Mouse (Mus musculus): ENCODE measurements around the gene Sub1. TPM values are rescaled to one million over a fixed set of nuclear protein-coding genes. Genes with fewer than 3 reads are reported as not detected.

Sub1 gene
- 464 TPM in 2 replicates for polyA plus RNA-seq (2016; fragmentation: Nextera tagmentation; extraction: Ambion mirVana)

DNA sequence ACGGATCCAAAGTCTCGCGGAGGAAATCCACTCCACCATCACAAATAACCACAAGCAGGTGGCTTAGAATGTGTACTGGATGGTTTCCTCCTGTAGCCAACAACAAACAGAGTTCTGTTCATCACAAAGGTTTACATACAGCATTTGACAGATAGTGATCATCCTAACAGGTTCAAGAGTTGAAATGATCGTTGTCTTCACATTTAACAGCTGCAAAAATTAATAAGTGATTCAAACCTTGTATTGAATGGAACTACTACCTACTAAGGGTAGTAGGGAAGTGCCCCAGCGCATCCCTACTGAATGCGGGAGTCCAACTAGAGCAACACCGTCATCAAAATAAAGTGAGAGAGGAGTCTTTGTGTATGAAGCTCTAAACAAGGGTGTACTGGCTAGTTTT, at the start of gene Sub1:
Sub1 (minus strand) TSS at position 101 of the 400 bp plus-strand sequence.
- H3K36me3 ChIP-seq: peaks cover 19% of the 10 kb centered on the region
- ATAC-seq: no peak
- peak within 1 kb of the TSS; percentile 96 for H3K4me2 ChIP-seq
- H3K4me3 ChIP-seq: peak within 1 kb of the TSS; percentile 100
- H3K4me1 ChIP-seq: peaks cover 29% of the 10 kb centered on the region
- no peaks in the 10 kb centered on the region for H3K27me3 ChIP-seq (replicated peaks)
- no peaks in the 10 kb centered on the region for H3K9me3 ChIP-seq (replicated peaks)
- 86% methylated on average over 7 of the region's 7 CpGs for WGBS (ENCODE audit: insufficient replicate concordance)
- H3K9ac ChIP-seq: peak within 1 kb of the TSS; percentile 99
- H3K27ac ChIP-seq: peak within 1 kb of the TSS; percentile 86

DNA sequence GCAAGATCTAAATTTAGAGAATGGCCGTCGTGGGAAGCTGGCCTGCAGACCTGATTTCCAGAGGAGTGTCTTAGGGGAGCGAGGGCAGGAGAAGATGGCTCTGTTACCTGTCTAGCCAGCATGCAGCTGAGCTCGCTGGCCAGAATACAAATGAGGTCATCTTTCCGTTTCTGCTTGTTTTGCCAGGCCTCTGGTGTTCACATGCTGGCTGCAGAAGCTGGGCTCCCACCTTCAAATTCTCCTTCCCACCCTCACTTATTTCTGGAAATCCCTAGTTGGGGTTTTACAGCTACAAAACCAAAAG, 43.6 kb upstream of the Sub1 start:
- Histone ChIP-seq H3K4me2 (no peak overlapping the region), H3K9me3 (replicated peaks) (no peaks in the 10 kb centered on the region), H3K4me1 (peaks cover 11% of the 10 kb centered on the region; the same call in 1 of the 2 replicates), H3K4me3 (no peak overlapping the region), H3K27me3 (replicated peaks) (no peaks in the 10 kb centered on the region), H3K9ac (no peak overlapping the region), H3K27ac (no peak overlapping the region), H3K36me3 (no peaks in the 10 kb centered on the region)
- WGBS (ENCODE audit: insufficient replicate concordance): 52% methylated on average over 5 of the region's 5 CpGs
- no peak for ATAC-seq

GRCm38 (mm10) chr15:12039671-12040406, 43.1 kb upstream of the Sub1 start:
- Histone ChIP-seq H3K36me3 (no peaks in the 10 kb centered on the region), H3K27ac (no peak overlapping the region), H3K4me1 (peaks cover 11% of the 10 kb centered on the region; the same call in 1 of the 2 replicates), H3K9ac (no peak overlapping the region), H3K9me3 (replicated peaks) (no peaks in the 10 kb centered on the region), H3K4me3 (no peak overlapping the region), H3K27me3 (replicated peaks) (no peaks in the 10 kb centered on the region), H3K4me2 (no peak overlapping the region)
- 68% methylated on average over 15 of the region's 15 CpGs for WGBS (ENCODE audit: insufficient replicate concordance)
- no peak for ATAC-seq

DNA sequence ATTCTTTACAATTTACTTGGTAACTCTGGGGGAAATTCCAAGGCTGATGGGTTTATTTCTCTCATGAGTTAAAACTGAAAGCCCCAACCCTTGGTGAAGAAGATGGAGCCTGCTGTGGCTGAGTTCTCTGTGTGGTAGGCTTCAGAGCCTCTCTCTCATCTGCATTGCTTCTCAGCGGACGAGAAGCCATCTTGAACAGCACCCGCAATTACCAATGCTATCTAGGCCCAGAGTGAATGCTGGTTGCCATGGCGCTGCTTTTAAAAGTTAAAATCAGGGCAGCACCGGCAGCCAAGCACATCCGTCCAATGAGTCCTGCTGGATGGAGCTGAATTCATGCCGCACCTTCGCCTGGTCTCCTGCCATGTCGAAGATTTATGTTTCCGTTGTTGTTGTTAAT, 42.5 kb upstream of the Sub1 start:
- H3K4me3 ChIP-seq: no peak overlapping the region
- H3K4me2 ChIP-seq: no peak overlapping the region
- ATAC-seq: no peak
- peaks cover 11% of the 10 kb centered on the region; the same call in 1 of the 2 replicates for H3K4me1 ChIP-seq
- WGBS (ENCODE audit: insufficient replicate concordance): 77% methylated on average over 10 of the region's 10 CpGs
- no peaks in the 10 kb centered on the region for H3K27me3 ChIP-seq (replicated peaks)
- no peaks in the 10 kb centered on the region for H3K36me3 ChIP-seq
- no peak overlapping the region for H3K27ac ChIP-seq
- H3K9ac ChIP-seq: no peak overlapping the region
- H3K9me3 ChIP-seq (replicated peaks): no peaks in the 10 kb centered on the region

DNA sequence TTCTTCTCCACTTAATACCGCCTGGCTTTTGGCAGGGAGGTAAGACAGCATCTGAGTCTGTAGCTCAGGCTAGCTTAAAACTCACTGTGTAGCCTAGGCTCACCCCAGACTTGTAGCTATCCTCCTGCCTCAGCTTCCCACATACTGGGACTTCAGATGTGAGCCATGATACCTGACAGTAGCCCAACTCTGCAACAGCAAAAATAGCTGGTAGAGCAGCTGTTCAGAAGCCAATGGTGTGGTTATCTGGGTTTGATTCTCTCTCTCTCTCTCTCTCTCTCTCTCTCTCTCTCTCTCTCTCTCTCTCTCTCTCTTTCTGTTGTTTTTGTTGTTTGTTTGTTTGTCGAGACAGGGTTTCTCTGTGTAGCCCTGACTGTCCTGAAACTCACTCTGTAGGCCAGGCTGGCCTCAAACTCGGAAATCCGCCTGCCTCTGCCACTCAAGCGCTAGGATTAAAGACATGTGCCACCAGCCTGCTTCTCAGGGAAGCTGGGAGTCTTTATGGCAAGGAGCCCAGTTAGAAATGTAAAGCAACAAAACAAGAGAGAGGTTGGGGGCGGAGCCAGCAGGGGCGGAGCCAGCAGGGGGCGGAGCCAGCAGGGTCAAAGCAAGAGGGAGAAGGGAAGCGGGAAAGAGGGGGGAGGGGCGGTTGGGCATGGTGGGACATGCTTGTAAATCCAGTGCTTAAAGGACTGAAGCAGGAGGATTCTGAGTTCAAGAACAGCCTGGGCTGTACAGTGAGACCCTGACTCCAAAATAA, 41.3 kb upstream of the Sub1 start:
- no peak for ATAC-seq
- 53% methylated on average over 10 of the region's 10 CpGs for WGBS (ENCODE audit: insufficient replicate concordance)
- Histone ChIP-seq H3K4me1 (peaks cover 11% of the 10 kb centered on the region; the same call in 1 of the 2 replicates), H3K36me3 (no peaks in the 10 kb centered on the region), H3K9me3 (replicated peaks) (no peaks in the 10 kb centered on the region), H3K9ac (no peak overlapping the region), H3K27ac (no peak overlapping the region), H3K4me2 (peak overlapping the region; percentile 8; the same call in 1 of the 2 replicates), H3K27me3 (replicated peaks) (no peaks in the 10 kb centered on the region), H3K4me3 (no peak overlapping the region)

- H3K4me1 ChIP-seq: peaks cover 11% of the 10 kb centered on the region; the same call in 1 of the 2 replicates
- no peaks in the 10 kb centered on the region for H3K36me3 ChIP-seq
- no peak overlapping the region for H3K4me3 ChIP-seq
- no peaks in the 10 kb centered on the region for H3K27me3 ChIP-seq (replicated peaks)
- no peaks in the 10 kb centered on the region for H3K9me3 ChIP-seq (replicated peaks)
- H3K9ac ChIP-seq: no peak overlapping the region
- H3K4me2 ChIP-seq: peak overlapping the region; percentile 13; the same call in 1 of the 2 replicates
- ATAC-seq: peak; percentile 51; the same call in 1 of the 2 replicates
- 31% methylated on average over 7 of the region's 7 CpGs for WGBS (ENCODE audit: insufficient replicate concordance)
- H3K27ac ChIP-seq: no peak overlapping the region
Measured at GRCm38 (mm10) chr15:12037217-12037616, 40.4 kb upstream of the Sub1 start.

GRCm38 (mm10) chr15:12036675-12037074, 39.9 kb upstream of the Sub1 start:
- Histone ChIP-seq H3K4me2 (0 out of 2 replicates have a peak overlapping the region, but pooled peaks have one; percentile 13), H3K9me3 (replicated peaks) (no peaks in the 10 kb centered on the region), H3K36me3 (no peaks in the 10 kb centered on the region), H3K27me3 (replicated peaks) (no peaks in the 10 kb centered on the region), H3K4me1 (peaks cover 11% of the 10 kb centered on the region; the same call in 1 of the 2 replicates), H3K27ac (no peak overlapping the region), H3K4me3 (no peak overlapping the region), H3K9ac (no peak overlapping the region)
- WGBS (ENCODE audit: insufficient replicate concordance): 55% methylated on average over 5 of the region's 5 CpGs
- ATAC-seq: no peak

GRCm38 (mm10) chr15:12034317-12034716, 37.5 kb upstream of the Sub1 start:
- H3K27me3 ChIP-seq (replicated peaks): no peaks in the 10 kb centered on the region
- H3K9me3 ChIP-seq (replicated peaks): no peaks in the 10 kb centered on the region
- no peak overlapping the region for H3K4me3 ChIP-seq
- no peak for ATAC-seq
- peaks cover 8% of the 10 kb centered on the region; the same call in 1 of the 2 replicates for H3K4me1 ChIP-seq
- no peak overlapping the region for H3K9ac ChIP-seq
- H3K27ac ChIP-seq: no peak overlapping the region
- 21% methylated on average over 4 of the region's 4 CpGs for WGBS (ENCODE audit: insufficient replicate concordance)
- H3K4me2 ChIP-seq: no peak overlapping the region
- H3K36me3 ChIP-seq: no peaks in the 10 kb centered on the region

- ATAC-seq: no peak
- H3K4me2 ChIP-seq: no peak overlapping the region
- H3K9ac ChIP-seq: no peak overlapping the region
- peaks cover 2% of the 10 kb centered on the region; the same call in 1 of the 2 replicates for H3K4me1 ChIP-seq
- H3K36me3 ChIP-seq: no peaks in the 10 kb centered on the region
- no peak overlapping the region for H3K27ac ChIP-seq
- no peaks in the 10 kb centered on the region for H3K9me3 ChIP-seq (replicated peaks)
- no peaks in the 10 kb centered on the region for H3K27me3 ChIP-seq (replicated peaks)
- H3K4me3 ChIP-seq: no peak overlapping the region
Measured at GRCm38 (mm10) chr15:12033155-12033554, 36.4 kb upstream of the Sub1 start.

- Histone ChIP-seq H3K27me3 (replicated peaks) (no peaks in the 10 kb centered on the region), H3K36me3 (no peaks in the 10 kb centered on the region), H3K9ac (no peak overlapping the region), H3K4me1 (no peaks in the 10 kb centered on the region), H3K27ac (no peak overlapping the region), H3K9me3 (replicated peaks) (no peaks in the 10 kb centered on the region), H3K4me2 (no peak overlapping the region), H3K4me3 (no peak overlapping the region)
- 77% methylated on average over 3 of the region's 3 CpGs for WGBS (ENCODE audit: insufficient replicate concordance)
- no peak for ATAC-seq
Measured at GRCm38 (mm10) chr15:12032512-12032911, 35.7 kb upstream of the Sub1 start.

GRCm38 (mm10) chr15:12031861-12032260, 35.1 kb upstream of the Sub1 start:
- Histone ChIP-seq H3K4me1 (no peaks in the 10 kb centered on the region), H3K27me3 (replicated peaks) (no peaks in the 10 kb centered on the region), H3K9me3 (replicated peaks) (no peaks in the 10 kb centered on the region), H3K9ac (no peak overlapping the region), H3K4me2 (no peak overlapping the region), H3K36me3 (no peaks in the 10 kb centered on the region), H3K27ac (no peak overlapping the region), H3K4me3 (no peak overlapping the region)
- ATAC-seq: no peak
- 73% methylated on average over 8 of the region's 8 CpGs for WGBS (ENCODE audit: insufficient replicate concordance)

DNA sequence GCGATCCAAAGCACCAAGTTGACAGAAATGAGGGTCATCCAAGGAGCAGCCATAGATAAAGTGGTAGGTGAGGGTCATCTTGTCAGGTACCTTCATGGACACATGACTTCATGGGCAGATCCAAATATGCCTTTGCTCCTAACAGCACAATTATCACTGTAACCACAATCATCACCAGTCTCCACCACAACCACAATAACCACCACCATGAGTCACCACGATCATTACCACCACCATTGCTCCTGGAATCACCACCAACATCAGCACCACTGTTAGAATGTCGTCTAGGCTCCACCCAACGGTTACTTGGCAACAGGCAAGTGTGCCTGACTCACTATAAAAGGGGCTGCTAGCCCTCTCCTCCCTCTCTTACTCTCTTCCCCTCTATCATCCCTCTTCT, 33.4 kb upstream of the Sub1 start:
- H3K27ac ChIP-seq: no peak overlapping the region
- H3K36me3 ChIP-seq: no peaks in the 10 kb centered on the region
- H3K9me3 ChIP-seq (replicated peaks): no peaks in the 10 kb centered on the region
- WGBS (ENCODE audit: insufficient replicate concordance): 50% methylated on average over 4 of the region's 4 CpGs
- no peak overlapping the region for H3K9ac ChIP-seq
- H3K4me2 ChIP-seq: no peak overlapping the region
- no peak for ATAC-seq
- no peak overlapping the region for H3K4me3 ChIP-seq
- no peaks in the 10 kb centered on the region for H3K4me1 ChIP-seq
- H3K27me3 ChIP-seq (replicated peaks): no peaks in the 10 kb centered on the region

Measured in liver, embryonic 12.5 days (tissue).